Mouse (Mus musculus): ENCODE results near the gene Nrp1. TPM values are rescaled to one million over a fixed set of nuclear protein-coding genes. Genes with fewer than 3 reads are reported as not detected.
A peak's percentile ranks its signal among the peaks of the same experiment; 100 is the strongest.

Nrp1 gene
- total RNA-seq, 2 experiments from 2014 or later = 93.6 to 103 TPM

GRCm38 (mm10) chr8:128504136-128504829, 145.9 kb downstream of the Nrp1 start:
- DNase-seq = no peak

GRCm38 (mm10) chr8:128505866-128506265, 147.5 kb downstream of the Nrp1 start:
- DNase-seq = no peak

- no peak for DNase-seq
Observed at GRCm38 (mm10) chr8:128508723-128509122, 150.3 kb downstream of the Nrp1 start.

GRCm38 (mm10) chr8:128511021-128511420, 152.6 kb downstream of the Nrp1 start:
- DNase-seq = no peak

DNA sequence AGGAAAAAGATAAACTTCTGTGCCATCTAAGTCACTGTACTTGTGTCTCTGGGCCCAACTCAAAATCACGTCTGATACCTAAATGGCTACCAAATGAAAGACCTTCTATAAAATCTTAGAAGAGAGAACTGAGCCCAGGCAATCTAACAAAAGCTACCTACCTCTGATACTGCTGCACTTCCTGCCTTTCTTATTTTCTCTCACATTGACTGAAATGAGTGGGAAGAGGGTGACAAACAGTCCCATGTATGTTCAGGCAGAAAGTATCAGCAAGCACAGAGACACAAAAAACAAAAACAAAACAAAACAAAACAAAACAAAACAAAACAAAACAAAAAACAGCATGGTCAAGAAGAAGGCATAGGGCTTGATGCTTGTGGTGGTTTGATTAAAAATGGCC, 153.3 kb downstream of the Nrp1 start:
- no peak for DNase-seq

DNA sequence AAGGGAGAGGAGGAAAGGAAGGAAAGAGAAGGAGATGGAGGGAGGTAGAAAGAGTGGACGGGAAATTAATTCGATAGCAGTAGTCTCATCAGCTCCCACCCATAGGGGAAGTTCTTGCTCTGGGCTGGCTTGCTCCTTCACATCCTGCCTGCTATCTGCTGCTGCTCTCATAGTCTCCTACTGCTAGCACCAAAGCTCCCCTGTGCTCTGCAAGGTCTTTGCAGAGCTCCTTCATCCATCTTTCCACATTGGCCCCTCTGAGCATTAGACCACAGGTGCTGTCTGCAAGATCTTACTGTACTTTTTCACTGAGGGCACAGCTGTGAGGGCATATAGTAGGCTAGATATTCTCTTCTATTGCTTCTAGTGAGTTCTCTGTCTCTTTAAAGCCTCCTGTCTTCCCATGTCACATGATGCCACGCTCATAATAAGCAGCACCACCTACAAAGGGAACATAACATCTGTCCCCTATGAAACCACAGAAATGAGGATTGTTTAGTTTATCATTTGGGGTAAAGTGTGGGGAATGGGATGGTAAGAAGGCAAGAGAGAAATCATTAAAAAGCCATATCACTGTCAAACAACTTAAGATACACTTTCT, 158.5 kb downstream of the Nrp1 start:
- DNase-seq = no peak

- DNase-seq = no peak
Observed at GRCm38 (mm10) chr8:128517546-128518102, 159.2 kb downstream of the Nrp1 start.

DNA sequence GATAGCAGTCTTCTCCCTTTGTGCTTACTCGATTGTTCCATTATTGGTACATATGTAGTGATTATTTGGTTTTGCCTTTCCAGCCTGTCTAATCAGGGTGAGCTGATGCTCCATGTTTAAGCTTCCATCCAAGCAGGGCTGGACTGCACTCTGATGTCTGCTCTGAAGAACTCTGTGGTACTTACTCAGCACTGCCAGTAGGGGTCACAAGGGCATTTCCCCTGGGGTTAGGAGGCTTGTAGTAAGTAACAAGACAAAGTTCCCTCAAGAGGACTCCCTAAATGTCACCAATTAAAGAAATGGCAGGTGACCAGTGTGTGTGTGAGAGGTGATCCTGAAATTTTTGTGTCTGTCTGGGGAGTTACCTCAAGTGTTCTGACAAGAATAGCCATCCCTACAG, 161.0 kb downstream of the Nrp1 start:
- peak; percentile 40 to 44 for DNase-seq

DNA sequence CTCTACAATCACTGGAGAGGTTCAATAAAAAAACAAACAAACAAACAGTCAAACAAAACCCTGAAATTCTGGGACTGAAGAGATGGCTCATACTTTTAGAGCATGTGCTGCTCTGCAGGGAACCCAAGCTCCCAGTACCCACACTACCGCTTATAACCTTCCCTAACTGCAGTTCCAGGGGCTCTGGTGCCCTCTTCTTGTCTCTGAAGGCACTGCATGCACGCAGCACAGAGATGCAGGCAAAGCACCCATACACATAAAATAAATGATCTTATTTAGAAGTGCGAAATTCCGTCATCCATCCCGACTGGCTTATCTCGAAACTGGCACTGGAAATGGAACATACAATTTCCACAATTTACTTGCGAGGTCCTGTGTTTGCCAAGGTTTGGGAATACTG, 165.4 kb downstream of the Nrp1 start:
- DNase-seq = peak; percentile 7 to 31

- no peak for DNase-seq
Observed at GRCm38 (mm10) chr8:128525912-128526311, 167.5 kb downstream of the Nrp1 start.

- DNase-seq = no peak
Observed at GRCm38 (mm10) chr8:128528591-128529383, 170.4 kb downstream of the Nrp1 start.

GRCm38 (mm10) chr8:128534442-128534871, 176.1 kb downstream of the Nrp1 start:
- no peak for DNase-seq

GRCm38 (mm10) chr8:128535685-128536084, 177.3 kb downstream of the Nrp1 start:
- no peak for DNase-seq

DNA sequence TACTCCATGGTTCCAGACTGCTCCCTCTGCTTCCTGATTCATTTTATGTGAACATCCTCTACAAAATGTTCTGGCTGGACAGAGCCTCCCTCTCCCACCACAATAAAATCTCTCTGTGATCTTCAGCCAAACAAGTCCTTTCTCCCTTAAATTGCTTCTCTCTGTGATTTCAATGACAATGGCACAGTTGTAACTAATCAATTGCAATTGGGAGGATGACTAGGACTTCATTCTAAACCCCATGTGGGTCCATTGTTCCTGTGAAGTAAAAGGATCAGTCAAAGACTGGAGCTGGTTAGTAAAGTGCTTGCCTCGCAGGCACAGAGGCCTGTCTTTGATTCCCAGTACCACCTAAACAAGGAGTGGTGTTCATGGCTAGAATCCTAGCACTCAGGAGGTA, 180.0 kb downstream of the Nrp1 start:
- DNase-seq = no peak

- DNase-seq = no peak
Observed at GRCm38 (mm10) chr8:128541355-128542090, 183.1 kb downstream of the Nrp1 start.

- no peak for DNase-seq
Observed at GRCm38 (mm10) chr8:128544128-128544846, 185.9 kb downstream of the Nrp1 start.

DNA sequence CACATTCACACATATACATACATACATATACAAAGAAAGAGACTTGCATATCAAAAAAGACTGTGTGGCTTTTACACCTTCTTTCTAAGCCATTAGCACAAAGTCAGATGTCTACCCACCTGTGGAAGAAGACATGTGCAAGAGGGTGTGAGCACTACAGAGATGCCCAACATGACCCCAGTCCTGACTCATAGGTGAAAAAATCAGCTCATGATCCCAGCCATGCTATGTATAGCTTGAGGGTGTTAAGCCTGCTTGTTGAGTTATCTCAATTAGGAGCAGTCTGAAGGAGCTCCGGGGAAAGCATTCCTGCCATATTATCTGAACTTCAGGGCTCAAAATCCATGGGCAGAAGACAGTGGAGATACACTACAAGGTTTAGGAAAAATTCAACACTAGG, 187.9 kb downstream of the Nrp1 start:
- DNase-seq = no peak

GRCm38 (mm10) chr8:128547361-128547760, 189.0 kb downstream of the Nrp1 start:
- DNase-seq = no peak

DNA sequence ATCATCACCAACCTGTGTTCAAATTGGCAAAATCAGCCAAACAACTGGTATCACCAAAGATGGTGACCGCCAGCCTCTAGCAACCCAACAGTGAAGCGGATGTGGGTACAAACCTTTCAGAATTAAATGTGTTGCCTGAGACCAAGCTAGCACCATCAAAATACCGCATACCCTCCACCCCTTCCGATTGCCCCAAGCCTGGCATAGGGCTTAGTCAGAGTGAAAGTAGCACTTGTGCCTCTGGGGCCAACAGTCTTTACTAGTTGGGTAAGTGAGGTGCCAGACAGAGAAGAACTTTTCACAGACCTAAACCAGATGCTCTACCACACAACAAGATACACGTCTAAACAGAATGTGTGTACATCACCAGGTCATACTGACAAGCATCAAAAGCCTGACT, 191.3 kb downstream of the Nrp1 start:
- no peak for DNase-seq

DNA sequence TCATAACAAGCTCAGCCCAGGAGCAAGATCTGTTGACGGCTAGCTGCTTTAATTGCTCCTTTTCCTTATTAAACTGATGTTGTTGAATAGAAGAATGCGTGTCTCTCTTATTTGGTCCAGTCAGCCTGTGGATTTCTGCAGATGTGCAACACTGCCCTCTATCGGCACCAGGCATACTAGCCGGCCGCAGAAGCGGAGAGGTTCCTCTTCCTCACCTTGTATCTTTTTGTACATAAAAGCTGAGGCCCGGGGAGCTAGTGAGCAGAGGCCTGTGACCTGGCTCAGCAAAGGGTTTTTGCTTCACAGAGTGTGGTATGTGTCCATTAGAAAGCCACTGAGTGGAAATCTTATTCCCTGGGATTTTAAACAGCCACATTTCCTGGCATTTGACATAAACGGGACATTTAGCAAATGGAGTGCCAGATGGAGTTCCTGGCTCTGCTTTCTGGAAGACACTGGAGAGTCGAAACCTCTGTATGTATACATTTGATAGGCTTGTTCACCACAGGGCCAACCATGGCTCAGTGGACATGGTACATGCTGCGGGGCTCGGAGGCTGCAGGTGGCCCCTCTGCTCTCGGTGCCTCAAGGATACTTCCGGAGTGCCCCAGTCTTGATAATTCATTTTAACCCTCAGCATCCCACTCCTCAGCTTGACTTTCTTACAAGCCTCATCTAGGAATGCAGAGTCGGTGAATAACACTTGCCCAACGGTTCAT, 193.2 kb downstream of the Nrp1 start:
- peak; percentile 77 to 79 for DNase-seq
